Mouse (Mus musculus) cerebellum, adult 2 months (tissue): ENCODE measurements around the gene Snrpa1. TPM values are rescaled to one million over a fixed set of nuclear protein-coding genes. Genes with fewer than 3 reads are reported as not detected.

Source experiments
- DNase-seq, 2 experiments: peaks; one replicate each; pipeline ENCODE4 v3.0.0; 2021
- H3K27ac ChIP-seq: fragments of 200-500 bp; 2 replicates; pipeline ENCODE4 v1.5.1; 2012; ENCODE audit warnings: low read length, control low read depth, inconsistent platforms; ENCODE audit not compliant: insufficient read depth
- H3K27me3 ChIP-seq: fragments of 200-500 bp; 2 replicates; pipeline ENCODE4 v1.6.1; 2012; ENCODE audit warnings: inconsistent platforms, mild to moderate bottlenecking, low read length, moderate library complexity; ENCODE audit not compliant: control insufficient read depth, insufficient read depth
- H3K4me1 ChIP-seq: fragments of 200-500 bp; 2 replicates; pipeline ENCODE4 v1.6.1; 2011; ENCODE audit warnings: low read length; ENCODE audit not compliant: control insufficient read depth, insufficient read depth
- H3K4me3 ChIP-seq: fragments of 200-500 bp; replicated peaks from 2 replicates; pipeline ENCODE3; 2011; ENCODE audit warnings: mild to moderate bottlenecking, low read depth, low read length, control low read depth; ENCODE audit not compliant: insufficient read depth
- CTCF ChIP-seq: fragments of 200-500 bp; IDR thresholded peaks from 2 replicates; pipeline ENCODE4 v1.5.1; 2011; ENCODE audit warnings: low read depth, mild to moderate bottlenecking, control low read depth, low read length, moderate library complexity, borderline replicate concordance; ENCODE audit not compliant: insufficient read depth
- POLR2A ChIP-seq: fragments of 200-500 bp; IDR thresholded peaks from 2 replicates; pipeline ENCODE4 v1.6.1; 2011; ENCODE audit warnings: low read length, control low read depth, borderline replicate concordance; ENCODE audit not compliant: insufficient read depth
- WGBS: fragments of 180-500 bp; shearing (Covaris S2); methylation state at CpG from one replicate; pipeline ENCODE4 v1.1.7; 2018; 5-methylcytosine and 5-hydroxymethylcytosine counted together
- polyA plus RNA-seq: library from polyadenylated mRNA; depleted of rRNA; stranded (reverse); fragments of >200 nt; gene quantifications from 2 replicates; pipeline ENCODE4 v1.2.3, GENCODE M21; 2012; rRNA removed

Gene Snrpa1
- polyA plus RNA-seq, 1 experiment, result 45.9 TPM

GRCm38 (mm10) chr7:66118796-66119195 is 60.0 kb downstream of the Snrpa1 start:
- Histone ChIP-seq H3K4me1 (peaks cover 16% of the 10 kb centered on the region), H3K27ac (no peak overlapping the region), H3K4me3 (no peak overlapping the region), H3K27me3 (no peaks in the 10 kb centered on the region)
- DNase-seq, result no peak
- WGBS, result 91% methylated on average over 7 of the region's 7 CpGs
- no peak for TF ChIP-seq CTCF
- no peak for TF ChIP-seq POLR2A

- WGBS, result 39% methylated on average over 1 of the region's 1 CpGs
- H3K4me3 ChIP-seq, result no peak overlapping the region
- H3K4me1 ChIP-seq, result peaks cover 19% of the 10 kb centered on the region
- peak; percentile 27 to 76 for DNase-seq
- H3K27me3 ChIP-seq, result no peaks in the 10 kb centered on the region
- TF ChIP-seq CTCF (no peak), POLR2A (no peak)
- H3K27ac ChIP-seq, result no peak overlapping the region
These were observed 61.3 kb downstream of the Snrpa1 start for GRCm38 (mm10) chr7:66120139-66120538.

- H3K27ac ChIP-seq, result no peak overlapping the region
- WGBS, result 86% methylated on average over 7 of the region's 7 CpGs
These were observed 62.0 kb downstream of the Snrpa1 start for GRCm38 (mm10) chr7:66120702-66121396.

More at GRCm38 (mm10) chr7:66120702-66121396, 62.0 kb downstream of the Snrpa1 start:
- TF ChIP-seq CTCF, result no peak
- TF ChIP-seq POLR2A, result no peak
- no peak overlapping the region for H3K4me3 ChIP-seq
- H3K4me1 ChIP-seq, result peaks cover 19% of the 10 kb centered on the region
- no peaks in the 10 kb centered on the region for H3K27me3 ChIP-seq
- no peak for DNase-seq

Other genes with a start within 250 kb of the Snrpa1 start
- gene Pcsk6, start 197.3 kb upstream of the Snrpa1 start, polyA plus RNA-seq, result 52.0 and 58.5 TPM in 2 replicates
- not detected in 2 replicates for gene Gm45213, start 15.4 kb upstream of the Snrpa1 start, polyA plus RNA-seq
- 113 and 123 TPM in 2 replicates for gene Selenos, start 20.6 kb downstream of the Snrpa1 start, polyA plus RNA-seq
- gene Chsy1, start 50.5 kb downstream of the Snrpa1 start, polyA plus RNA-seq, result 6.1 and 6.8 TPM in 2 replicates